Mouse (Mus musculus) left cerebral cortex, adult 11 months (tissue): Measurements from ENCODE around the gene Hist1h3h.
"Not testable (repeated sequence)": the region's sequence is repeated elsewhere in the genome, so short reads cannot be mapped to it uniquely, and the experiment has no call there.

ENCODE experiments used
- DNase-seq: peaks from one replicate; pipeline ENCODE4 v3.0.0; 2022; ENCODE audit warnings: low spot score

The Hist1h3h gene

DNA sequence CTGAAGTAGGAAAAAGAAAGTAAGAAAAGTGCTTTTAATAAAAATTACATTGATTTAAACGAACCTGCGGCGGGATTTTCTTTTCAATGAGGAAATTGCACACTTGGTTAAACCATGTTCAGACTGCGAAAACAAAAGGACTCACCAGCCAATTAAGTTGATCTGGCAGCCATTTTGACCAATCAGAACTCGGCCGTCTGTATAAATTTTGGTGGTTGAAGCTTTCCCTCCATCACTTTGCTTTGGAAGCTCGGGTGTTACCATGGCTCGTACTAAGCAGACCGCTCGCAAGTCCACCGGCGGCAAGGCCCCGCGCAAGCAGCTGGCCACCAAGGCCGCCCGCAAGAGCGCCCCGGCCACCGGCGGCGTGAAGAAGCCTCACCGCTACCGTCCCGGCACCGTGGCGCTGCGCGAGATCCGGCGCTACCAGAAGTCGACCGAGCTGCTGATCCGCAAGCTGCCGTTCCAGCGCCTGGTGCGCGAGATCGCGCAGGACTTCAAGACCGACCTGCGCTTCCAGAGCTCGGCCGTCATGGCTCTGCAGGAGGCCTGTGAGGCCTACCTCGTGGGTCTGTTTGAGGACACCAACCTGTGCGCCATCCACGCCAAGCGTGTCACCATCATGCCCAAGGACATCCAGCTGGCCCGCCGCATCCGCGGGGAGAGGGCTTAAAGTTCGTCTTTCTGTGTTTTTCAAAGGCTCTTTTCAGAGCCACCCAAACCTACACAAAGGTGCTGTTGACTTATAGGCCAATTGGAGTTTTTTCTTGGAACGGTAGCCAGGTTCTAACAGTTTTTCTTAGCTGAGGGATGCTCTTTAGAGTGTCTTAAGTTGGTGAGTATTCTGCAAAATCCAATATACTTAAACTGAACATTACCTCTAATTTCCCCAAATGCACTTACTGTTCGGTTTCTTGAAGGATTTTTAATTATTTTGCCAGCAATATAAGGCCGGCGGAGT is at the start of gene Hist1h3h:
Gene Hist1h3h (plus strand): TSS at position 263 of the 961 bp plus-strand sequence.
- DNase-seq: peak; percentile 85

DNA sequence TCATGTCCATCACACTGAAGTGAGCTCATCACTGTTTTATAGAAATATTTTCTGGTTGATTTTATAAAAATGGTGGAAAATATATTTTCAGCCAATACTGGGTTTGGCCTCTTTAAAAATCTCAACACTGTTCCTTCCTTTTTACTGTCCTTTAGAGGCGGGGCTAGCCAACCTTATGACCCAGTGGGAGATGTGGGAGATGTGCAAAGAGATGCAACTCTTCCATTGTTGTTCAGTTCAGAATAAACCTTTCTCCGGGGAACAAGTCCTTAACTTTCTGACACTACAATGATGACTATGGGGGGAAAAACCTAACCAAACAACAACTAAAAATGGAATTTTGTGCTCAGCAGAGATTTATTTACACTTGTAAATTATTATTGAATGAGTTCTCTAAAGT is 40.2 kb upstream of the Hist1h3h start, which contains the start of gene Olfr1360:
Gene Olfr1360 (minus strand): TSS at position 101 of the 400 bp plus-strand sequence.
- DNase-seq: no peak

DNA sequence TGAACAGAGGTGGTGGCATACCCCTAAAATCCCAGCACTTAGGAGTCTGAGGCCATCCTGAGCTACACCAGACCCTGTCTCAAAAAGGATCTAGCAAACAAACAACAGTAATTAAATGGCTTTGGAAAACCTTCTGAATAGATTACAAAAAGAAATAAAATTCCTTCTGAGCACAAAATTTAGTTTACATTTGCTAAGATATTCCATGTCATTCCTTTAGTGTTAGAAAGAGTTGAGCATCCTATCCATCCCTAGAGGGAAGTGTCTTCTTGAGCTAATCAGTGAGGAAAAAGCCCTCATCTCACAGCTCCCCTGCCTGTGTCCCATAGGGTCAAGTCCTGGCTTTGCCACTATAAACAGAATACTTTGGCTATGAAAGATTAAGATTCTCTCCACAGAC is 19.6 kb upstream of the Hist1h3h start, which contains the start of gene Olfr1359:
Gene Olfr1359 (plus strand): TSS at position 301 of the 400 bp plus-strand sequence.
- DNase-seq: no peak

DNA sequence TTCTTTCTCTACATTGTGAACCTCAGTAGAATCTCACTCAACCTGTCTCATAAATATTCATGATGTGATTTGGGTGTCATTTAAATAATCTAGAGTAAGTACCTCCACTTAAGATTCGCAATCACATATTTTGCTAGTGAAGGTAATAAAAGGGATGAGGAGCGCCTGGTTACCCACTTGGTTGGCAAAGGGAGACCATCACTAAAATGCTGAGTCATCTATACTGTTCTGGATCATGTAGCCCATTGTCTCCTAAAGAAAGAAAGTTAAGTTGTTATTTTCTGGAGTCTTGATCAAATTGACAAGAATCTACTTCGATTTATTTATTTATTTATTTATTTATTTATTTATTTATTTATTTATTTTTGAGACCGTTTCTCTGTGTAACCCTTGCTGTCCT is 10.8 kb upstream of the Hist1h3h start:
- DNase-seq: no peak

DNA sequence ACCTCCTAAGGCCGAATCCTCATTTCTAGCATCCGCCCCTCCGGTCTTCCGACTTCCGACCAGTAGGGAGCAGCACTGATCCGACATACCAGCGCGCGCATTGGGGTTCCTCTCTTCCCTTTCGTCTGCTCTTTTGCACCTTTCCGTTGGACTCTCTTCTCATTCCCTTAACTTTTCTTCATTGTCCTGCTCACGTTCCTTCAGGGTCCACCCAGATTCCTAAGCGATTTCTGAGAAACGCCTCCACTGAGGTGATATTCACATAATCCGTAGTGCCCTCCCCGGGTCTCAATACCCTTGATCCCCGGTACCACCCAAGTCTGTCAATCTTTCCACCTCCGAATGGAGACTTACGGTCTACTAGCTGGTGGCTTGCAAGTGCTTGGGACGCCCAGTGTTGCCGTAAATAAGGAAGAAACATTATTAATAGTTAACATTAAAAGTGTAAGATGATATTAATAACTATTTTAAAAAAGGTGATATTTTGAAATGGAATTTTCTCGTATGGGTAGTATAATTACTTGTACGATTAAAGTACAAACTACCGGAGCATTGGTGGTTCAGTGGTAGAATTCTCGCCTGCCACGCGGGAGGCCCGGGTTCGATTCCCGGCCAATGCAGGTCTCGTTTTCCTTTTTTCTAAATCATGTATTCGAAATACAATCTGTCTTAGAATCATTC is 7.3 kb upstream of the Hist1h3h start:
- peak; percentile 85 for DNase-seq

DNA sequence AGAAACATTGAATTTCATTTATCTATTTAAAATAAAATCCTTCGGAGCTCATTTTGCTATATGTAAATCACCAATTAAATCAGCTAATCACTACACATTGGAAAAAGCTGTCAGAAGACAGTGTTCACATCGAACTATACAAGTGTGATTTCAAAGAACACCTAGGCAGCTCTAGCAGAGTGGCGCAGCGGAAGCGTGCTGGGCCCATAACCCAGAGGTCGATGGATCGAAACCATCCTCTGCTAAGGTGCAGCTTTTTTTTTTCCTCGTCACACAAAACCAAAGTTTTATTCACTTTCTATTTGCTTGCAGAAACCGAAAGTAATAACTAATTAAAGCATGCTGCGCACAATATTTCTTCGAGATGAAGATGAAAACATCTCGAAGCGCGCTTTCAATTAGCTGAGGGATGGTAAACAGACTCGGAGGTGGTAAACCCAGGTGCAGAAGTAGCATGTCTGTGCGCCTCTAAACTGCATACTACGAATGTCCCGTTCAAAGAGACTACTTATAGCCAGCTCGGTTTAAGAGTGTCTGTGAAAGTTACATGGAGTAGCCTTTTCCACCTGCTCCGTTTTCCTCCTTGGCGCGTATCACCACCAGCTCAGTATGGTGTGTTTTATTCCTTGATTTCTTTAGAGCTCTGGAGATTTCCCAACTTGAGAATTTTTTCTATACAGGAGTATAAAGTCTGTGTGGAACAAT is 6.5 kb upstream of the Hist1h3h start:
- no peak for DNase-seq

DNA sequence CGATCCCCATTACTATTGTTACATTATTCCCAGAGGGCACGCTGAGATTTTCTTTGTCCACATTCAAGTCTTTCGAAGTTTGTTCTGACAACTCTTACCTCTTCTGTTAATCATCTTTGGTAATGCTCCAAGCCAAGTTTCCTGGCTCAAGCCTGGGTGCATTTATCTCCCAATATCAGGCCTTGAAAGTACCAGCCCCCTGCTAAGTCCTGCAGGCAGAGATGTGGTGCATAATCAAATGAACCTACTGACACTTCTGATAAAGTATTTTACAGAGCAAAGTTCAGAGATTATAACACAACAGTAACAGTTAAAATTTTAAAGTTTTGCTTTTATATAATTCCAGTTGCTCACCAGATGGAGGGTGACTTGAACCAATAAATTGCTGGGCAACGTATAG is 5.8 kb upstream of the Hist1h3h start:
- no peak for DNase-seq

DNA sequence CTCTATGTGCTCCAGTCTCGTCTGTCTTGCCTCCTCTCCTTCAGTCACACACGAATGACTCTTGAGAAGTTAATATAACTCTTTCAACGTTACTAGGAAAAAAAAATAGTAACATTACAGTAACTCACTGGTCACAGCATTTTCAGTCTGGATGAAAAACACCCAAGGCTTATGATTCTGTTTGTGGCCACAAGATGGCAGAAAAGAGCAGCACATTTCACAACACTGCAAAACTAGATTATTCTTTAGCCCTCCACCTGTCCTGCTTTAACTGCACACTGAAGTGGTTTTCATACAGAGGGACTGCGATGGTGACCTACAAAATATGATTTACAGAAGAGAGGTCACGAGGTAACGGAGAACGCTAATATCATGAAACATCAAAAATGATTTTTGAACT is 2.7 kb upstream of the Hist1h3h start:
- DNase-seq: no peak

DNA sequence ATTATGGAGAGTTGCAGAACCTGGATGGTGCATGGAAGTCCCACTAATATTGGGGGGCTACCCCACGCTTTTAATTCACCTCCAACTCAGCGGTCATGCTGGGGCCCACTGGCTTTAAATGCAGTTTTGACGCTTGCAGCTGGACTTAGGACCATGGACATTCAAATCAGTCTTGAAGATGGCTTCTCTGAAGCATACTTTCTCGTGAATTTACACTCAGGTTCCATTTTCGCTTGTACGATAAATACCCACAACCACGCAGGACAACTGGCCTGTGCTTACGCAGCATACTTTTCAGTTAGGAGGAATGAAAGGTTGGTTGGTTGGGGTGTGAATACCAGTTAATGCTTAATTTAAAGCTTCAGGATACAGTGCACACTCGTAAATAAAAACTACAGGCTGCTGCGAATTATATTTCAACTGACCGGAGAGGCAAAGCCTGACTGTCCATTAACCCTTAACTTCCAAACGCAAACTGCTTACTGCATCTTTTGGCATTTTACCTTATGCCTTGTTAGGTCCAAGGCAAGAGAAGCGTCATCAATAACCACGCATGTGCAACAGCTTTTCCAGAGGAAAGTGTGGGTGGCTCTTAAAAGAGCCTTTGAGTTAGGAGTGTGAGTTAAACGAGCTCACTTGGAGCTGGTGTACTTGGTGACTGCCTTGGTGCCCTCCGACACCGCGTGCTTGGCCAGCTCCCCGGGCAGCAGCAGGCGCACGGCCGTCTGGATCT is 2.2 kb upstream of the Hist1h3h start:
- DNase-seq: no peak

DNA sequence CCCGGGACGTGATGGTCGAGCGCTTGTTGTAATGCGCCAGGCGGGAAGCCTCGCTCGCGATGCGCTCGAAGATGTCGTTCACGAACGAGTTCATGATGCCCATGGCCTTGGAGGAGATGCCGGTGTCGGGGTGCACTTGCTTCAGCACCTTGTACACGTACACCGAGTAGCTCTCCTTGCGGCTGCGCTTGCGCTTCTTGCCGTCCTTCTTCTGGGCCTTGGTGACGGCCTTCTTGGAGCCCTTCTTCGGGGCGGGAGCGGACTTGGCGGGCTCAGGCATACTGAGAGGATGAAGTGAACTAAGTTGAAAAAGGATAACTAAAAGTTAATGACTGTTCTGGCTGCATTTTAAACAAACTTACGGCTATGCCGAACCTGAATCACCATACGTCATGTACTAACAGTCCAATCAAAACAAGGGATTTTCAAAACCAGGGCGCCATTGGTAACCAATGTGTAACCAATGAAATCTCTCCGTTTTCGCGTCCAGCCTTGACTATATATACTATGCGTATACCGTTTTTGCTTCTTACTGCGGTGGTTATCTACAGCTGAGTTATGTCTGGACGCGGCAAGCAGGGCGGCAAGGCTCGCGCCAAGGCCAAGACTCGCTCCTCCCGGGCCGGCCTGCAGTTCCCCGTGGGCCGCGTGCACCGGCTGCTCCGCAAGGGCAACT is 1.5 kb upstream of the Hist1h3h start, which contains the start of the genes Hist1h2bl and Hist1h2ai:
Gene Hist1h2bl (minus strand): TSS at position 280 of the 676 bp plus-strand sequence.
Gene Hist1h2ai (plus strand): TSS at position 559 of the 676 bp plus-strand sequence.
- peak; percentile 92 for DNase-seq

DNA sequence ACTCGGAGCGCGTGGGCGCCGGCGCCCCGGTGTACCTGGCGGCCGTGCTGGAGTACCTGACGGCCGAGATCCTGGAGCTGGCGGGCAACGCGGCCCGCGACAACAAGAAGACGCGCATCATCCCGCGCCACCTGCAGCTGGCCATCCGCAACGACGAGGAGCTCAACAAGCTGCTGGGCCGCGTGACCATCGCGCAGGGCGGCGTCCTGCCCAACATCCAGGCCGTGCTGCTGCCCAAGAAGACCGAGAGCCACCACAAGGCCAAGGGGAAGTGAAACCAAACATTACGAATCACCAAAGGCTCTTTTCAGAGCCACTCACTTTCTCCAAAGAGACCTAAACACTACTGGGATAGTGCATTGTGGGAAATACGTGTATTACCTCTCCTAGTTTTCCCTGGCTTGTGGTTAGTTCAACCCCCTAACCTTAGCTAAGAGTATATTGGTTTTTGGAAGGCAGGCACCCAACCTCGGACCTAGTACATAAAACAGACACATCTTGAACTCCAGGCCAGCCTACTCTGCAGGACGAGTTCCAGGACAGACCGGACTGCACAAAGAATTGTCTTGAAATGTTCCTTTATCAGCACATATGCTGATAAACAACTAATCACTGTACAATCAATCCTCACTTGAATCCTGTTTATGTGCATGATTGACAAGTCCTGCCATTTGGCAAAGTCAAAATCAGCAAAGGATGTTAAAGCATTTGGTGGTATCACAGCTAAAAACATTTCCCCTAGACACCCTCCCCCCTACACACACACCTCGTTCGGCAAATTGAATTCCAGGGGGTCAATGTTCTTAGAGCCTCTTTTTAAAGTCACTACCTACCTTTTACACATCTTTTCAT is 693 bp upstream of the Hist1h3h start:
- not testable (repeated sequence) for DNase-seq

DNA sequence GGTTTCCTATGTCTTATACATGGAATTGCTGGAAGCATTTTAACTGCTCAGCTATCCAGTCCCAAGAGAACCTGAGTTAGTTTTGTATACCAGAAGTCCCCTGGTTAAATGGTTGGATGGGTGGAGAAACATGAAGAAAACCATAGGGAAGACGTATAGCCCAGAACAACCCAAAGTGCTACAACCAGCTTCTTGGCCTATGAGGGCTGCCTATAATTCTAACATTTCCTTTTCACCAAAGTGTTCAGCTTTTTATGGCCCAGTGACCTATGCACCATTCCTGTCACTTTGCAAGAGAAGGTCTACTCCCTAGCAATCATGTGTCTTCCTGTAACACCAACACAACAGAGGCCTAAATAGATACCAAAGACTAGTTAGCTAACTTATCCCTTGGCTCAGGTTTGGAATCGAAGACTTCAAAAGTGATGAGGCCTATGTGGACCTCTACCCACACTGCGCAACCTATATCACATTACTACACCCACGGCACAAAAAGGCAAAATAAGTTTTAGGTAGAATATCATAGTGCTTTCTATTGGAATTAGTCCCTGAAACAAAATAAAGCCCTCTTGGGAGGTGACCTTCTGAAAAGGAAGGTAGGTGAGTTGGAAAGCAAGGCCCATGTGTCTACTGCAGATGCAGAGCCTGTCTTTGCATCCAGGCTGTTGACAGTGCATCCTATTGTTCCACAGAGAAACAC is 1.1 kb downstream of the Hist1h3h start:
- no peak for DNase-seq

DNA sequence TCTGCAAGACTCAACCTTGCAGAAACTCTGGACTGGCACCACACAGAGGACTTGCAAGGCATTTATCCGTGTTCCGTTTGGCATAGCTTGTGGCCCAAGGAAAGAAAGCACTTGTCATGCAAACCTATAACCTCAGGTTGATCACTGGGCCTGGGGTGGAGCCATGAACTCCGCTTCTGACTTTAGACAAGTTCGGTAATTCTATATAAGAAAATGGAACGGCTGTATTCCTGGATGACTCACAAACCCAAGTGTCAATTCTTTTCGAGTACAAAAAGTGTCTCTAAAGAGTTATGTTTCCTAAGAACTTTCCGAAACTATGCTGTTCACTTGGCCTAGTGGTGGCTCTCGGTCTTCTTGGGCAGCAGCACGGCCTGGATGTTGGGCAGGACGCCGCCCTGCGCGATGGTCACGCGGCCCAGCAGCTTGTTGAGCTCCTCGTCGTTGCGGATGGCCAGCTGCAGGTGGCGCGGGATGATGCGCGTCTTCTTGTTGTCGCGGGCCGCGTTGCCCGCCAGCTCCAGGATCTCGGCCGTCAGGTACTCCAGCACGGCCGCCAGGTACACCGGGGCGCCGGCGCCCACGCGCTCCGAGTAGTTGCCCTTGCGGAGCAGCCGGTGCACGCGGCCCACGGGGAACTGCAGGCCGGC is 3.8 kb downstream of the Hist1h3h start:
- DNase-seq: not testable (repeated sequence)

DNA sequence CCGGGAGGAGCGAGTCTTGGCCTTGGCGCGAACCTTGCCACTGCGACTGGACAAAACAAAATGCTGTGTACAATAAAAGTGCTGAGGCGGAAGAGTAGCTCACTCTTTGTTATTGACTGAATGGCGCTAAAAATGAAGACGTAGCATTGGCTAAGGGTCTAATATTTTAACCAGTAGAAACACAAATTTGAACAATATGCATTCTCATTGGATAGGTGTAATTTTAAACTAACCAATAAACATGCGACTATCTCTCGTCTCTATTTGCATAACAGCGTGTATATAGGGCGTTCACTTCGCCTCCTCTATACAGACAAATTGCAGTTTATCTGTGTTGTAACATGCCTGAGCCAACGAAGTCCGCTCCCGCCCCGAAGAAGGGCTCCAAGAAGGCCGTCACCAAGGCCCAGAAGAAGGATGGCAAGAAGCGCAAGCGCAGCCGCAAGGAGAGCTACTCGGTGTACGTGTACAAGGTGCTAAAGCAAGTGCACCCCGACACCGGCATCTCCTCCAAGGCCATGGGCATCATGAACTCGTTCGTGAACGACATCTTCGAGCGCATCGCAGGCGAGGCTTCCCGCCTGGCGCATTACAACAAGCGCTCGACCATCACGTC is 4.4 kb downstream of the Hist1h3h start, which contains the start of gene Hist1h2bm:
Gene Hist1h2bm (plus strand): TSS at position 288 of the 616 bp plus-strand sequence.
- peak; percentile 77 for DNase-seq

DNA sequence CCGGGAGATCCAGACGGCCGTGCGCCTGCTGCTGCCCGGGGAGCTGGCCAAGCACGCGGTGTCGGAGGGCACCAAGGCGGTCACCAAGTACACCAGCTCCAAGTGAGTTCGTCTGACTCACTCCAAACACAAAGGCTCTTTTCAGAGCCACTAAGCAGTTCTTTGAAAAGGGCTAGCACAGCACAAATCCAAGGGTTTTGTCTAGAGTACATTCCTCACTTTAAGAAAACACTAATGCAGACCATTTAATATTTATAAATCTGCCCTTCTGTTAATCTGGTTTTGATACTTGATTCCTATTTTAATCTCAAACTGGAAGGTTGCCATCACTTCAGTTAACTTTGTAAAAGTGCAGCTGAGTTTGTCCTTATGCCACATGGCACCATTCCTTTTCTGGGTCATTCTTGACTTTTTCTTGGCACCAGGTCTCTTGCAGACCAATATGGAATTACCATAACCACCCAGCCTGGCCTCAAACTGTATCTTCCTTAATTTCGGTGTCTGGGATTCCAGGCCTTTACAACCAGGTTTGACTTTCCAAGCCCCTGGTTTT is 5.0 kb downstream of the Hist1h3h start:
- no peak for DNase-seq

DNA sequence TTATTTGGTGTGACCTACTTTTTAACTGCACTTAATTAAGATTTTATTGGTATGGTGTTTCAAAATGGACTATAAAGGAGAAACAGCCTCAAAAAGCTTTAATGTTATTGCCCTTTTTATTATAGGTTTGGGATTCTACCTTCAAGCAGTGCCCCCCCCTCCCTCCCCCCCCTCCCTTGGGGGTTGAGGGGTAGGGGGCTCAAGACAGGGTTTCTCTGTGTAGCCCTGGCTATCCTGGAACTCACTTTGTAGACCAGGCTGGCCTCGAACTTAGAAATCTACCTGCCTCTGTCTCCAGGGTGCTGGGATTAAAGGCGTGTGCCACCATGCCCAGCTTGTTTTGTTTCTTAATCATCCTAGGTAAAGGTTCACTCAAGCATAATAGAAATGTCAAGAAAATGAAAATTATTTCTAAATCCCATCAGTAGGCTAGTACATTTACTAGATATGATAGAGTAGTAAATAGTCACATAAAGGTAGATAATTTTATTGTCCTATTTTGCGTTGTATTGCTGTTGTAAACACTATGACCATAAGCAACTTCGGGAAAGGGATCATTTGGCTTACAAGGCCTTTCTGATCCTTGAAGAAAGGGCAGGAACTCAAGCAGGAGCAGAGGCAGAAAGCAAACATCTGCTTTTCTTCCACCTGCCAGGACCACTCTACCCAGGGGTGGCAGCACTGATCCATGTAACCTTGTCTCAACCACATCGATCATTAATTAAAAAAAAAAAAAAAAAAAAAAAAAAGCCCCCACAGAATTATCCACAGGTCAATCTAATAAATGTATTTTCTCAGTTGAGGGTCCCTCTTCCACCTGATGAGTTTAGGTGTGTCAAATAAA is 5.8 kb downstream of the Hist1h3h start:
- no peak for DNase-seq
